Mouse (Mus musculus): ENCODE measurements around the gene Tab1. TPM values are rescaled to one million over a fixed set of nuclear protein-coding genes. Genes with fewer than 3 reads are reported as not detected.

Gene Tab1
- total and polyA plus RNA-seq, 2 experiments from 2014 or later = 23.6 to 43.5 TPM

GRCm38 (mm10) chr15:80145397-80145796, 12.5 kb downstream of the Tab1 start:
- no peak overlapping the region for H3K4me2 ChIP-seq (ENCODE audit: low read depth, low read length, poor library complexity, severe bottlenecking)
- H3K4me1 ChIP-seq (ENCODE audit: insufficient read depth, low read length) = no peaks in the 10 kb centered on the region
- no peaks in the 10 kb centered on the region for H3K27me3 ChIP-seq (ENCODE audit: insufficient read depth, low read length)
- H3K9me3 ChIP-seq (ENCODE audit: low read length) = no peaks in the 10 kb centered on the region
- no peak overlapping the region for H3K27ac ChIP-seq (ENCODE audit: low read depth, low read length)
- WGBS = 97% methylated on average over 5 of the region's 5 CpGs
- H3K4me3 ChIP-seq (ENCODE audit: low read depth, low read length) = no peak overlapping the region
- DNase-seq (ENCODE audit: low spot score) (no peak), ATAC-seq (ENCODE audit: low FRiP score) (no peak)
- peaks cover 17% of the 10 kb centered on the region for H3K36me3 ChIP-seq (ENCODE audit: insufficient read depth, low read length)
- H3K9ac ChIP-seq (replicated peaks; ENCODE audit: low read length, poor library complexity, severe bottlenecking) = no peak overlapping the region
- TF ChIP-seq CTCF (IDR thresholded peaks at IDR 0.05) = no peak

GRCm38 (mm10) chr15:80146153-80146552, 13.2 kb downstream of the Tab1 start:
- no peaks in the 10 kb centered on the region for H3K9me3 ChIP-seq (ENCODE audit: low read length)
- H3K4me3 ChIP-seq (ENCODE audit: low read depth, low read length) = no peak overlapping the region
- H3K4me1 ChIP-seq (ENCODE audit: insufficient read depth, low read length) = no peaks in the 10 kb centered on the region
- DNase-seq (ENCODE audit: low spot score) (no peak), ATAC-seq (ENCODE audit: low FRiP score) (no peak)
- no peak overlapping the region for H3K27ac ChIP-seq (ENCODE audit: low read depth, low read length)
- no peaks in the 10 kb centered on the region for H3K27me3 ChIP-seq (ENCODE audit: insufficient read depth, low read length)
- WGBS = 58% methylated on average over 6 of the region's 6 CpGs
- no peak for TF ChIP-seq CTCF (IDR thresholded peaks at IDR 0.05)
- no peak overlapping the region for H3K9ac ChIP-seq (replicated peaks; ENCODE audit: low read length, poor library complexity, severe bottlenecking)
- H3K4me2 ChIP-seq (ENCODE audit: low read depth, low read length, poor library complexity, severe bottlenecking) = no peak overlapping the region
- H3K36me3 ChIP-seq (ENCODE audit: insufficient read depth, low read length) = peaks cover 21% of the 10 kb centered on the region

- Histone ChIP-seq H3K27ac (ENCODE audit: low read depth, low read length) (no peak overlapping the region), H3K4me3 (ENCODE audit: low read depth, low read length) (no peak overlapping the region), H3K27me3 (ENCODE audit: insufficient read depth, low read length) (no peaks in the 10 kb centered on the region), H3K36me3 (ENCODE audit: insufficient read depth, low read length) (peaks cover 24% of the 10 kb centered on the region), H3K9ac (replicated peaks; ENCODE audit: low read length, poor library complexity, severe bottlenecking) (no peak overlapping the region), H3K4me1 (ENCODE audit: insufficient read depth, low read length) (no peaks in the 10 kb centered on the region), H3K9me3 (ENCODE audit: low read length) (no peaks in the 10 kb centered on the region), H3K4me2 (ENCODE audit: low read depth, low read length, poor library complexity, severe bottlenecking) (no peak overlapping the region)
- ATAC-seq (ENCODE audit: low FRiP score) (no peak), DNase-seq (ENCODE audit: low spot score) (no peak)
- 67% methylated on average over 14 of the region's 14 CpGs for WGBS
- no peak for TF ChIP-seq CTCF (IDR thresholded peaks at IDR 0.05)
Observed at GRCm38 (mm10) chr15:80147090-80147489, 14.2 kb downstream of the Tab1 start.

- H3K9me3 ChIP-seq (ENCODE audit: low read length) = no peaks in the 10 kb centered on the region
- DNase-seq (ENCODE audit: low spot score) (no peak), ATAC-seq (ENCODE audit: low FRiP score) (no peak)
- no peak overlapping the region for H3K4me2 ChIP-seq (ENCODE audit: low read depth, low read length, poor library complexity, severe bottlenecking)
- H3K27me3 ChIP-seq (ENCODE audit: insufficient read depth, low read length) = no peaks in the 10 kb centered on the region
- WGBS = 52% methylated on average over 5 of the region's 5 CpGs
- peaks cover 25% of the 10 kb centered on the region for H3K36me3 ChIP-seq (ENCODE audit: insufficient read depth, low read length)
- H3K4me3 ChIP-seq (ENCODE audit: low read depth, low read length) = no peak overlapping the region
- no peak overlapping the region for H3K9ac ChIP-seq (replicated peaks; ENCODE audit: low read length, poor library complexity, severe bottlenecking)
- H3K27ac ChIP-seq (ENCODE audit: low read depth, low read length) = no peak overlapping the region
- TF ChIP-seq CTCF (IDR thresholded peaks at IDR 0.05) = no peak
- H3K4me1 ChIP-seq (ENCODE audit: insufficient read depth, low read length) = no peaks in the 10 kb centered on the region
Observed at GRCm38 (mm10) chr15:80147511-80147910, 14.6 kb downstream of the Tab1 start.

- ATAC-seq (ENCODE audit: low FRiP score) = no peak
- H3K9me3 ChIP-seq (ENCODE audit: low read length) = no peaks in the 10 kb centered on the region
- no peak overlapping the region for H3K4me2 ChIP-seq (ENCODE audit: low read depth, low read length, poor library complexity, severe bottlenecking)
- 85% methylated on average over 8 of the region's 8 CpGs for WGBS
- TF ChIP-seq CTCF (IDR thresholded peaks at IDR 0.05) = no peak
- H3K36me3 ChIP-seq (ENCODE audit: insufficient read depth, low read length) = peaks cover 32% of the 10 kb centered on the region
- H3K9ac ChIP-seq (replicated peaks; ENCODE audit: low read length, poor library complexity, severe bottlenecking) = no peak overlapping the region
- H3K4me1 ChIP-seq (ENCODE audit: insufficient read depth, low read length) = no peaks in the 10 kb centered on the region
- H3K27ac ChIP-seq (ENCODE audit: low read depth, low read length) = no peak overlapping the region
- H3K4me3 ChIP-seq (ENCODE audit: low read depth, low read length) = no peak overlapping the region
- H3K27me3 ChIP-seq (ENCODE audit: insufficient read depth, low read length) = no peaks in the 10 kb centered on the region
- DNase-seq (ENCODE audit: low spot score) = no peak
Observed at GRCm38 (mm10) chr15:80148565-80148964, 15.6 kb downstream of the Tab1 start.

- Histone ChIP-seq H3K4me1 (ENCODE audit: insufficient read depth, low read length) (no peaks in the 10 kb centered on the region), H3K36me3 (ENCODE audit: insufficient read depth, low read length) (peaks cover 41% of the 10 kb centered on the region), H3K27ac (ENCODE audit: low read depth, low read length) (no peak overlapping the region), H3K4me2 (ENCODE audit: low read depth, low read length, poor library complexity, severe bottlenecking) (no peak overlapping the region), H3K4me3 (ENCODE audit: low read depth, low read length) (no peak overlapping the region), H3K9me3 (ENCODE audit: low read length) (no peaks in the 10 kb centered on the region), H3K27me3 (ENCODE audit: insufficient read depth, low read length) (no peaks in the 10 kb centered on the region), H3K9ac (replicated peaks; ENCODE audit: low read length, poor library complexity, severe bottlenecking) (no peak overlapping the region)
- DNase-seq (ENCODE audit: low spot score) (no peak), ATAC-seq (ENCODE audit: low FRiP score) (no peak)
- TF ChIP-seq CTCF (IDR thresholded peaks at IDR 0.05) = no peak
- WGBS = 95% methylated on average over 7 of the region's 7 CpGs
Observed at GRCm38 (mm10) chr15:80149517-80149916, 16.6 kb downstream of the Tab1 start.

Data from midbrain, postnatal 0 days (tissue).